Mouse (Mus musculus) skeletal muscle tissue, postnatal 0 days (tissue): ENCODE results near the gene Zfp345. TPM values are rescaled to one million over a fixed set of nuclear protein-coding genes. Genes with fewer than 3 reads are reported as not detected.

ENCODE experiments used
- polyA plus RNA-seq: library from polyadenylated mRNA; unstranded; fragments of >200 nt; fragmentation: Nextera tagmentation; extraction: Ambion mirVana; gene quantifications from 2 replicates; pipeline ENCODE4 v1.2.1, GENCODE M21; 2015

Zfp345 gene
- polyA plus RNA-seq: 0.06 TPM in 1 of 2 replicates, not detected in the other

GRCm38 (mm10) chr2:150484939-150485778, at the start of gene Zfp345:
Zfp345 (minus strand) TSS chr2:150485091.

GRCm38 (mm10) chr2:150451180-150451919, 33.5 kb downstream of the Zfp345 start, which contains the start of gene Zfp442:
Zfp442 (minus strand) TSS chr2:150451486.

Other genes starting within 250 kb of the Zfp345 start
- 2.2 and 2.3 TPM in 2 replicates for gene Gm21994, start 229.5 kb downstream of the Zfp345 start, polyA plus RNA-seq
- not detected in 2 replicates for gene Gm14124, start 227.6 kb downstream of the Zfp345 start, polyA plus RNA-seq
- 1.3 and 1.4 TPM in 2 replicates for gene Gm10130, start 161.4 kb downstream of the Zfp345 start, polyA plus RNA-seq
- gene 3300002I08Rik, start 122.3 kb downstream of the Zfp345 start, polyA plus RNA-seq: 2.3 and 3.3 TPM in 2 replicates
- 2.4 and 2.8 TPM in 2 replicates for gene Zfp442, start 33.6 kb downstream of the Zfp345 start, polyA plus RNA-seq
- gene Cst7, start 85.3 kb upstream of the Zfp345 start, polyA plus RNA-seq: 3.8 and 5.6 TPM in 2 replicates
- 27.1 and 85.5 TPM in 2 replicates for gene Apmap, start 123.5 kb upstream of the Zfp345 start, polyA plus RNA-seq
- gene Acss1, start 183.4 kb upstream of the Zfp345 start, polyA plus RNA-seq: 10.9 and 12.9 TPM in 2 replicates
- not detected in 2 replicates for gene Vsx1, start 204.3 kb upstream of the Zfp345 start, polyA plus RNA-seq